Mouse (Mus musculus) lung, adult 2 months (tissue): ENCODE results near the gene Dll1. TPM values are rescaled to one million over a fixed set of nuclear protein-coding genes. Genes with fewer than 3 reads are reported as not detected.

Experiments used
- DNase-seq: peaks from one replicate; pipeline ENCODE4 v3.0.0; 2022
- H3K4me1 ChIP-seq: fragments of 200-500 bp; 2 replicates; pipeline ENCODE4 v1.6.1; 2011; ENCODE audit warnings: low read length; ENCODE audit not compliant: control insufficient read depth, insufficient read depth
- H3K4me3 ChIP-seq: fragments of 200-500 bp; replicated peaks from 2 replicates; pipeline ENCODE3; 2011; ENCODE audit warnings: low read depth, mild to moderate bottlenecking, control low read depth, low read length; ENCODE audit errors: extremely low read depth
- CTCF ChIP-seq: fragments of 200-500 bp; IDR thresholded peaks from 2 replicates; pipeline ENCODE4 v1.5.1; 2011; ENCODE audit warnings: mild to moderate bottlenecking, low read length, control low read depth; ENCODE audit not compliant: insufficient read depth
- POLR2A ChIP-seq: fragments of 200-500 bp; IDR thresholded peaks from 2 replicates; pipeline ENCODE4 v1.6.1; 2011; ENCODE audit warnings: low read depth, mild to moderate bottlenecking, control low read depth, low read length, borderline replicate concordance; ENCODE audit errors: extremely low read depth
- WGBS: fragments of 180-500 bp; shearing (Covaris S2); methylation state at CpG from one replicate; pipeline ENCODE4 v1.1.7; 2018; 5-methylcytosine and 5-hydroxymethylcytosine counted together
- polyA plus RNA-seq: library from polyadenylated mRNA; depleted of rRNA; stranded (reverse); fragments of >200 nt; gene quantifications from 2 replicates; pipeline ENCODE4 v1.2.3, GENCODE M21; 2012; rRNA removed

Gene Dll1
- polyA plus RNA-seq, 1 experiment = 22.7 TPM

DNA sequence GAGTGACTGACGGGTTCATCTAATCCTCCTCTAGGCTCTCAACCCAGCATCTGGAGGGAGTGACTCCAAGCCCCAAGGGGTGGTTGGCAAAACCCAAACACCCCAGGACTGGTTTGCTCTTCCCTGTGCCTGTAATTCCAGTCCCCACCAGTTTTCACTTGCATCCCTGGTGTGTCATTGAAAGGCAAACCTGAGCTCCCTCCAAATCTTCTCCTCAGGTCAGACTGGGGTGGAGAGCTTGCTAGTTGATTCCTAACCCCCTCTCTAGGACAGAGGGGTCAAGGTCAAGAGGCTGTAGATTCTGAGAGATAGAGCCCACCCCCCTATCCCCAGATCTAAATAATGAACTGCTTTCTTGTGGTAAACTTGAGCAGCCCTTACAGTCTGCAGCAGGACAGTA lies 38.8 kb downstream of the Dll1 start:
- 92% methylated on average over 1 of the region's 1 CpGs for WGBS
- Histone ChIP-seq H3K4me1 (no peaks in the 10 kb centered on the region), H3K4me3 (no peak overlapping the region)
- TF ChIP-seq POLR2A (no peak), CTCF (no peak)
- no peak for DNase-seq

DNA sequence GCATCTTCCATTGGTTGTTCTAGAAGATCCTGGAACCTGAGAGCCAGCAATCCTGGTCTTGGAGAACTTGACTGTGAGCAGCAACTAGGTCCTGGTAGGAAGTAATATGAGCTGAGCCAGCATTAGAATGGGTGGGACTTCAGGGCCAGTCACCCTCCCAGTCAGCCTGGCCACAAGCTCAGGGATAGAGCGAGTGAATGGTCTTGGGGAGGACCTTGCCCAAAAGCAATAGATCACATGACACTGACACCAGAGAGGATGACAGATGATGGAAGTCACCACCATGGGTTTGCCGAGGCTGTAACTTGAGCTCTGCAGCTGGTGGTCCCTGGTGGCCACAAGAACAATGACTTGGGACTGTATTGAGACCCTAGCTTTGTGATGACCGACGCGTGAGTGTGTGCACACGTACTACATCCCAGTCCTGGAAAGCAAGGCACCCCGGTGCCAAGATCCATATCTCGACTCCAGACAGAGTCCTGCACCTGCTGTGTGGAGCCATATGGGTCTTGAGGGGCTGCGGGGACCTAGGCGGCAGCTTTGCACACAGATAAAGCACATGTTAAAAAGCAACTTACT lies 46.8 kb downstream of the Dll1 start:
- H3K4me3 ChIP-seq = no peak overlapping the region
- no peak for TF ChIP-seq CTCF
- TF ChIP-seq POLR2A = no peak
- no peaks in the 10 kb centered on the region for H3K4me1 ChIP-seq
- 85% methylated on average over 10 of the region's 10 CpGs for WGBS
- DNase-seq = no peak

DNA sequence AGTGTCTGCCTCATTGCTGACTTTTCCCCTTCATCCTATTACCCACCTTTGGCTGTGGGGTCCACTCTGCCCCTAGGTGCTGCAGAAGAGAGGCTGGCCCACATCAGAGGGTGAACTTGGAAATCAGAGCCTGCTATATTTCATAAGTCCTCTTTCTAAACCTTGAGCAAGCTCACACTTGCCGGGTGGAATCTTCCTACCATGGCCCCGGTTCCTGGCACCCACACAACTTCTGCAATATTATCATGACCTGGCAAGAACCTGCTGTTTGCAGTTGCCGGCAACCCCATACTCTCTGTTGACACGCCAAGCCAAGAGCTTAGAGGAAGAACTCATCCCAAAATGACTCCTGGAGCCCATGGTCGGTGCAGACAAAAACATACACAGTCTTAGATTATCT lies 49.6 kb downstream of the Dll1 start:
- no peak for TF ChIP-seq POLR2A
- no peak for TF ChIP-seq CTCF
- DNase-seq = no peak
- WGBS = 65% methylated on average over 5 of the region's 5 CpGs

DNA sequence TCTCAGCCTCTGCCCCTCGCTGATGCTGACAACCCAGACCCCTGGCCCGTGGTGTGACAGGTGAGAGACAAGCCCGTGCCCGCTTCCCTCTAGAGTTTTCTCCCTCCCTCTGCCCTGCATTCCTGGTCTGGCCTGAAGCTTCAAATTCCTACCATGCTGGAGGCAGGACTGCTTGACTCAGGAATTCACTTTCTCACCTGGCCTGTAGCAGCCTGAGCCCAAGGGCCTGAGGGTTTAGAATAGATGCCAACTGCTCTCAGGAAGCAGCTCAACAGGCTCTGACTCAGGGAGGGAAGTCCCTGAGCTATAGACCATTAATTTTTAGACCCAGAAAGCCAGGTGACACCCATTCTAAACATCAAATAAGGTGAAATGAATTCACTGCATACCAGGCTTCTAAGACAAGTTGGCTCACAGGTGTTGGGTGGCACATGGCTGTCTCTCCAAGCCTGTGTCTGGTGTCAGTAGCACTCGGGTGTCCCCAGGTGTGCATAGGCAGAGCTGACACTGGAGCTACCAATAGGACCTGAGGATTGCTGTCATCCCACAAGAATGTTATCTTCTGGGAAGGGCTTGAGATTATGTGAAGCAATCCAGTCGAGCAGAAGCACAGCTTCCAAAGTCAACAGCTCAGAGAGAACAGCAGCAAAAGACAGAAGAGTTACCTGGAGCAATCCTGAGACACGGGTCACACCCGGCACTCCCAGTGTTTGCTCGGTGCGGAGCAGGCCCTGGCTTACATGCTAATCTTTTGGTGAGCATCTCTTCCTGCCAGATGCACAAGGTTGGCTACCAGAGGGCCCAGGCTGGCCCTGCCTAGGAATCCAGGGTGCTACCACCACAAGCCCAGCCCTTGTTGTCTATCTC lies 50.5 kb downstream of the Dll1 start:
- no peaks in the 10 kb centered on the region for H3K4me1 ChIP-seq
- TF ChIP-seq POLR2A (no peak), CTCF (no peak)

More for the DNA sequence above, 49.6 kb downstream of the Dll1 start:
- H3K4me1 ChIP-seq = no peaks in the 10 kb centered on the region
- H3K4me3 ChIP-seq = no peak overlapping the region

DNA sequence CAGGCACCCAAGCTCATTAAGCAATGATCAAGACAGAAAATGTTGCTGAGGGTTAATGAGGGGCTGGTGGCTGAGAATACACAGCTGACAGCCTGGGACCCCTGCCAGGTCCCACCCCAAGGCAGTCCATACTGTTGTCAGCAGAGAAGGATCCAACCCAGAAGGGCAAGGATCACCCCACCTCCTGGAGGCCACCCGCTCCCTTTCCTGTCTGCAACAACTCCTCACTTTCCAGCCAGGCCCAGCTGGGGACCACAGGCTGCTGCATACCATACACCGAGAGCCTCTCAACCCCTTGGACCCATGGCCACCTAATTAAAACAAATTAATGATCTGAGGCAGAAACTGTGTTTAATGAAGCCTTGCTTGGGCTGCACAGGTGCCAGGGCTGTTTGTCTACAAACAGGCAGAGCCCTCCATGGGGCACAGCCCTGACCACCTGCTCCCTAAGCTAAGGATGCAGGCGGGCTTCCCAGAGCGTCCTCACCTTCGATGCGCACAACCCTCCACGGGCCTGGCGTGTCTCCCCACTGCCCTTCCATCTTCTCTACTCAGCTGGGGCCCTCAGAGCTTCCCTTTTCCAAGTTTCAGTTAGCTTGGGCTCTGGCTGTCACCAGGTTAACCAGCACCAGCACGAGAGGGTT lies 53.4 kb downstream of the Dll1 start:
- no peak for DNase-seq

More for the DNA sequence above, 50.5 kb downstream of the Dll1 start:
- no peak overlapping the region for H3K4me3 ChIP-seq
- DNase-seq = peak; percentile 20
- WGBS = 58% methylated on average over 10 of the region's 10 CpGs

More for the DNA sequence above, 53.4 kb downstream of the Dll1 start:
- TF ChIP-seq POLR2A (no peak), CTCF (no peak)
- H3K4me3 ChIP-seq = no peak overlapping the region
- H3K4me1 ChIP-seq = no peaks in the 10 kb centered on the region
- WGBS = 75% methylated on average over 9 of the region's 9 CpGs

Other genes with a start within 250 kb of the Dll1 start
- gene Fam120b, start 19.3 kb upstream of the Dll1 start, polyA plus RNA-seq = 9.9 and 11.5 TPM in 2 replicates
- gene Psmb1, start 122.9 kb upstream of the Dll1 start, polyA plus RNA-seq = 66.1 and 92.3 TPM in 2 replicates
- gene Tbp, start 123.0 kb upstream of the Dll1 start, polyA plus RNA-seq = 35.1 and 36.1 TPM in 2 replicates
- 17.1 and 22.3 TPM in 2 replicates for gene Pdcd2, start 150.4 kb upstream of the Dll1 start, polyA plus RNA-seq
- 0.86 and 1.0 TPM in 2 replicates for gene Prdm9, start 187.5 kb upstream of the Dll1 start, polyA plus RNA-seq